Mouse (Mus musculus): ENCODE data around the gene Ppfia1. TPM values are rescaled to one million over a fixed set of nuclear protein-coding genes. Genes with fewer than 3 reads are reported as not detected.

The Ppfia1 gene
- polyA plus RNA-seq, 1 experiment from 2014 or later, result 55.2 TPM

DNA sequence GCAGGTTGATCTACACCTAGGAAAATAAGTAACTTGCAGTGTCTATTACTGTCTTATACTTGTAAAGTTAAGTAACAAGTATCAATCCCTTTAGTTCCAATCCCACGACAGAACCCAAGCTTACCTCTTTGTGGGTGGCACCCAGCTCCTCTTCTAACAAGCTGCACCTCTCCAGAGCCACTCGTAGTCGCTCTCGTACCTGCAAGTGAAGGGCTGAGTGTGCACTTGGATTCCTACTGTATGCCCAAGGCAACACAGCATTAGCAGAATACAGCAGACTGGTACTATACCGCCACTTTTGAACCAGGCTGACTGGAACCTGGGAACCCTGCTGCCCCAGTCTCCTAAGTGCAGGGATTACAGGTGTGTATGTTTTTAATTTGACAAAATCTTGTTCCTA is 33.7 kb downstream of the Ppfia1 start:
- H3K4me1 ChIP-seq, result no peaks in the 10 kb centered on the region
- H3K36me3 ChIP-seq (replicated peaks), result peaks cover 56% of the 10 kb centered on the region
- no peak overlapping the region for H3K4me3 ChIP-seq (replicated peaks)
- WGBS, result 91% methylated on average over 5 of the region's 5 CpGs
- no peak overlapping the region for H3K9ac ChIP-seq
- no peak for ATAC-seq (ENCODE audit: low FRiP score)
- H3K27ac ChIP-seq, result no peak overlapping the region
- H3K4me2 ChIP-seq, result no peak overlapping the region
- H3K27me3 ChIP-seq, result no peaks in the 10 kb centered on the region
- H3K9me3 ChIP-seq, result no peaks in the 10 kb centered on the region

DNA sequence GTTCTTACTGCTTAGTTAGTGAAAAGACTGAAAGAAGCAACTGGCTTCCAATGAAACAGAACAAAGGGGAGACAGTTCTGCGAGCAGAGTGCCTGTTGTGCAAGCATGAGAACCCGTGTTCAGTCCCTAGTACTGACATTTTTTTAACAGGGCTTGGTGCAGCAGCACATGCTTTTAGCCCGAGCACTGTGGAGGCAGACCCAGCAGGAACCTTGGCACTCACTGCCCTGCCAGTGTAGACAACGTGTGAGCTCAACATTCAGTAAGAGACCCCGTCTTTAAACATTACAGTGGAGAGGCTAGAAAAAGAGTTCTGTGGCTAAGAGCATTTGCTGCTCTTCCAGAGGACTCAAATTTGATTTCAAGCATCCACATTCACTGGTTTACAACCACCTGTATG is 36.8 kb downstream of the Ppfia1 start:
- H3K4me2 ChIP-seq, result no peak overlapping the region
- no peaks in the 10 kb centered on the region for H3K4me1 ChIP-seq
- no peak overlapping the region for H3K4me3 ChIP-seq (replicated peaks)
- no peak for ATAC-seq (ENCODE audit: low FRiP score)
- H3K9ac ChIP-seq, result no peak overlapping the region
- H3K9me3 ChIP-seq, result no peaks in the 10 kb centered on the region
- WGBS, result 83% methylated on average over 5 of the region's 5 CpGs
- H3K27me3 ChIP-seq, result no peaks in the 10 kb centered on the region
- H3K36me3 ChIP-seq (replicated peaks), result peaks cover 86% of the 10 kb centered on the region
- H3K27ac ChIP-seq, result no peak overlapping the region

DNA sequence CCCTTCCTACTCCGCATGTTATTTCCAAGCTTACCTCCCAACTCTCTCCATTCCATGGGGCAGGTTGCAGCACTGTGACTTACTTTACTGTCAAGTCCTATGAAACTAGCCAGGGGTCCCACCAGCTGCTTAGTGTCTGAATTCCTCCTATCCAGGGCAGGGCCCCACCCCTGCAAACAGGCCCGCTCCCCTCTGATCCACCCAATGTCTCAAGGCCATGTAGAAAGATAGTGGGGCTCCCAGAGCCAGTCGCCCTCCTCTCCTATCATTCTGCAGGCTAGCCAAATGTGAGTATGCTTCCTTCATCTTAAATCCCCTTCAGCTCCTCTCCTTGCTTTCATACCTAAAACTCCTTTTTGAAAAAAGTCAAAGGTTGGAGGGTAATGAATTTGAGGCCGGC is 44.4 kb downstream of the Ppfia1 start:
- ATAC-seq (ENCODE audit: low FRiP score), result no peak
- H3K4me1 ChIP-seq, result no peaks in the 10 kb centered on the region
- no peak overlapping the region for H3K4me2 ChIP-seq
- no peak overlapping the region for H3K27ac ChIP-seq
- H3K4me3 ChIP-seq (replicated peaks), result no peak overlapping the region
- H3K9ac ChIP-seq, result no peak overlapping the region
- H3K27me3 ChIP-seq, result no peaks in the 10 kb centered on the region
- WGBS, result 90% methylated on average over 4 of the region's 4 CpGs
- H3K9me3 ChIP-seq, result no peaks in the 10 kb centered on the region
- peaks cover 95% of the 10 kb centered on the region for H3K36me3 ChIP-seq (replicated peaks)

GRCm38 (mm10) chr7:144506807-144507206 is 46.7 kb downstream of the Ppfia1 start:
- Histone ChIP-seq H3K4me3 (replicated peaks) (no peak overlapping the region), H3K4me2 (no peak overlapping the region), H3K4me1 (no peaks in the 10 kb centered on the region), H3K9me3 (no peaks in the 10 kb centered on the region), H3K9ac (no peak overlapping the region), H3K27me3 (no peaks in the 10 kb centered on the region), H3K27ac (no peak overlapping the region), H3K36me3 (replicated peaks) (peaks cover 96% of the 10 kb centered on the region)
- WGBS, result 92% methylated on average over 1 of the region's 1 CpGs
- no peak for ATAC-seq (ENCODE audit: low FRiP score)

- H3K27ac ChIP-seq, result no peak overlapping the region
- WGBS, result 90% methylated on average over 4 of the region's 4 CpGs
- H3K4me2 ChIP-seq, result no peak overlapping the region
- ATAC-seq (ENCODE audit: low FRiP score), result no peak
- H3K9ac ChIP-seq, result no peak overlapping the region
- peaks cover 90% of the 10 kb centered on the region for H3K36me3 ChIP-seq (replicated peaks)
- H3K4me3 ChIP-seq (replicated peaks), result no peak overlapping the region
- no peaks in the 10 kb centered on the region for H3K4me1 ChIP-seq
- no peaks in the 10 kb centered on the region for H3K27me3 ChIP-seq
- H3K9me3 ChIP-seq, result no peaks in the 10 kb centered on the region
Measured at GRCm38 (mm10) chr7:144503959-144504358, 49.6 kb downstream of the Ppfia1 start.

DNA sequence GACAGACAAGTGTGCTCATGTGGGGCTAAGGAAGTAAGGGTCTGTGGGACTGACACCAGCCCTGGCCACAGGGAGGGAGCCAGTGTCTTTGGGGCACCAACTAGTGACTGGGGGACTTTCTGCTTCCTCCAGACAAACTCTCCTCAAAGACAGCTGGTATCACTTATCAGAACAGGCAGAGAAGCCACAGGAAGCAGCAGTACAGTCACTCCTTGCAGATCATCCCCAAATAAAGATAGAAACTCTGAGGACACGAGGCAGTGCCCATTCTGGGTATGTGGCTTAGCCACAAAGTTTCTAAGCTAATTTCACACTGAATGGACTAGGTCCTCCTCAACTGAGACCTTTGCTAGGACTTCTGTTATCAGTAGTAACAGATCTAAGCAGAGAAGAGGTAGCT is 60.6 kb downstream of the Ppfia1 start:
- Histone ChIP-seq H3K9ac (no peak overlapping the region), H3K4me1 (no peaks in the 10 kb centered on the region), H3K4me3 (replicated peaks) (no peak overlapping the region), H3K27ac (no peak overlapping the region), H3K9me3 (no peaks in the 10 kb centered on the region), H3K27me3 (no peaks in the 10 kb centered on the region), H3K36me3 (replicated peaks) (peaks cover 87% of the 10 kb centered on the region), H3K4me2 (no peak overlapping the region)
- no peak for ATAC-seq (ENCODE audit: low FRiP score)
- WGBS, result 84% methylated on average over 1 of the region's 1 CpGs

DNA sequence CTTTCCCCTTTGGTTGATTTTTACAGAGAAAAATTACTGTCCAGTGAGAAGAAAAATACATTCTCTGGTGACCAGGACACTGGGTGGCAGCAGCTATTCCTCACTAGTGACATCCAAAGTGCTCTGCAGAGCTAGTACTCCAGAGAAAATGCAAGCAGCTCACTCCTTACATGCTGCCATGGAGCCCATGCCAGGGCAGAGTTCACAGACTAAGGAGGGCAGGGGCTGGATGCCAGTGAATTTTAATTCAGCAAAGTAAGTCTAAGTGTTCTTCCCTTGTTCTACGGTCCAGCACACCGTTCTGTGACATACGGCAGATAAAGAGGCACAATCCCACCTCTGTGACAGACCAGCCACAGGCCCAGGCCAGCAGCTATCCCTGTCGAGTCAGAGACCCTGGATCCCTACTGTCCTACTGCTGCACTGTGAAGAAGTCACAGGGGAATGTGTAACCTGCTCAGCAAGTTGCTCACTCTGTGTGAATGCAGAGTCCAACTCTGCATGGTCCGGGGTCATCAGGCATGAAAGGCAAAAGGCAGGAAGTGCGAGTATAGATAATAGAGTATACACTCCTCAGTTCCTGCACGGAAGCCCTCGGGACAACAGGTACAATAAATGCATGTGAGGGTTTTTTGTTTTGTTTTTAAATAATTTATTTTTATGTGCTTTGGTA is 63.2 kb downstream of the Ppfia1 start:
- no peak overlapping the region for H3K4me2 ChIP-seq
- no peaks in the 10 kb centered on the region for H3K4me1 ChIP-seq
- no peak overlapping the region for H3K27ac ChIP-seq
- no peaks in the 10 kb centered on the region for H3K9me3 ChIP-seq
- no peaks in the 10 kb centered on the region for H3K27me3 ChIP-seq
- no peak overlapping the region for H3K9ac ChIP-seq
- H3K36me3 ChIP-seq (replicated peaks), result peaks cover 85% of the 10 kb centered on the region
- no peak for ATAC-seq (ENCODE audit: low FRiP score)
- 88% methylated on average over 8 of the region's 8 CpGs for WGBS
- H3K4me3 ChIP-seq (replicated peaks), result no peak overlapping the region

- Histone ChIP-seq H3K9ac (no peak overlapping the region), H3K4me2 (no peak overlapping the region), H3K27me3 (no peaks in the 10 kb centered on the region), H3K36me3 (replicated peaks) (peaks cover 86% of the 10 kb centered on the region), H3K9me3 (no peaks in the 10 kb centered on the region), H3K27ac (no peak overlapping the region), H3K4me1 (no peaks in the 10 kb centered on the region), H3K4me3 (replicated peaks) (no peak overlapping the region)
- no peak for ATAC-seq (ENCODE audit: low FRiP score)
- WGBS, result 92% methylated on average over 6 of the region's 6 CpGs
Measured at GRCm38 (mm10) chr7:144489067-144489774, 64.3 kb downstream of the Ppfia1 start.

- no peaks in the 10 kb centered on the region for H3K27me3 ChIP-seq
- H3K36me3 ChIP-seq (replicated peaks), result peaks cover 91% of the 10 kb centered on the region
- H3K4me3 ChIP-seq (replicated peaks), result no peak overlapping the region
- H3K4me2 ChIP-seq, result no peak overlapping the region
- no peak overlapping the region for H3K9ac ChIP-seq
- H3K4me1 ChIP-seq, result no peaks in the 10 kb centered on the region
- no peak overlapping the region for H3K27ac ChIP-seq
- H3K9me3 ChIP-seq, result no peaks in the 10 kb centered on the region
- ATAC-seq (ENCODE audit: low FRiP score), result no peak
Measured at GRCm38 (mm10) chr7:144480314-144480713, 73.2 kb downstream of the Ppfia1 start.

GRCm38 (mm10) chr7:144479569-144479968 is 74.0 kb downstream of the Ppfia1 start:
- H3K4me3 ChIP-seq (replicated peaks), result no peak overlapping the region
- no peaks in the 10 kb centered on the region for H3K9me3 ChIP-seq
- 100% methylated on average over 1 of the region's 1 CpGs for WGBS
- no peak for ATAC-seq (ENCODE audit: low FRiP score)
- H3K4me2 ChIP-seq, result no peak overlapping the region
- no peak overlapping the region for H3K9ac ChIP-seq
- H3K27ac ChIP-seq, result no peak overlapping the region
- H3K4me1 ChIP-seq, result no peaks in the 10 kb centered on the region
- H3K36me3 ChIP-seq (replicated peaks), result peaks cover 84% of the 10 kb centered on the region
- no peaks in the 10 kb centered on the region for H3K27me3 ChIP-seq

DNA sequence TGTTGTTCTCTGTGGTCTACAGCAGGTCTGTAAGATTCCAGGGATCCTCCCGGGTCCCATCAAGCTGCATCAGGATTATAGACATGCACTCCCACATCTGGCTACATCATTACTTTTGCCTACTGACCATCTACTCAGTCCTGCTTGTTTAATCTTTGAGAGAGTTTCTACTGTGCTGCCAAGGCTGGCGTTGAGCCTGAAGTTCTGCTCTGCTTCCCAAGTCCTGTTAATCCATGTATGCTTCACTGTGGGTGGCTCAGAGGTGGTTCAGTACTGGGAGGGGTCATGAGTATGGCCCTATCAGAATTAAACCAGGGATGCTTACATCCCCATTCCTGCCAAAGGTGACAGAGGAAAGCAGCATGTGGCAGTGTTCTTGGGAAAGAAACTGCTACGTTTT is 77.8 kb downstream of the Ppfia1 start:
- H3K27me3 ChIP-seq, result no peaks in the 10 kb centered on the region
- peaks cover 45% of the 10 kb centered on the region for H3K36me3 ChIP-seq (replicated peaks)
- no peak for ATAC-seq (ENCODE audit: low FRiP score)
- H3K9ac ChIP-seq, result no peak overlapping the region
- no peaks in the 10 kb centered on the region for H3K4me1 ChIP-seq
- no peak overlapping the region for H3K4me3 ChIP-seq (replicated peaks)
- H3K27ac ChIP-seq, result no peak overlapping the region
- 89% methylated on average over 3 of the region's 3 CpGs for WGBS
- no peak overlapping the region for H3K4me2 ChIP-seq
- H3K9me3 ChIP-seq, result no peaks in the 10 kb centered on the region

DNA sequence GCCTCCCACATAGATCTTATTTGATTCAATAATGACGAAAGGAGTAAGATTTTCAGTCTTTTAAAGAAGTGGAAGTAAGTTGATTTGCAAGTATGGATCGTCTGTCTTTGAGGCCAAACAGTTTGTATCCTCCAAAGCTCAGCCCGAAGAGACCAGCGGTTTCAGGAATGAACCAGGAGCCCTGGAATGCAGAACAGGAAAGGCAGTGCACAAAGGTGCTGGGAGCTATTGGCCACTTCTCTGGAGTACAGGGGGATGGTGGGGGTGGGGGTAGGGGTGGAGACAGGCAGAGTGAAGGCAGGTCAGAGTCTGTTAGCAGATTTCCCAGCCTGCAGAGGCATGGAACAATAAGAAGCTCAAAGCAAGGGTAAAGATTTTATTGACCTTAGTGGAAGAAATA is 80.0 kb downstream of the Ppfia1 start:
- H3K27ac ChIP-seq, result no peak overlapping the region
- no peak overlapping the region for H3K9ac ChIP-seq
- no peak overlapping the region for H3K4me2 ChIP-seq
- H3K36me3 ChIP-seq (replicated peaks), result peaks cover 24% of the 10 kb centered on the region
- no peak overlapping the region for H3K4me3 ChIP-seq (replicated peaks)
- peaks cover 14% of the 10 kb centered on the region for H3K4me1 ChIP-seq
- no peak for ATAC-seq (ENCODE audit: low FRiP score)
- WGBS, result 74% methylated on average over 4 of the region's 4 CpGs
- H3K9me3 ChIP-seq, result no peaks in the 10 kb centered on the region
- H3K27me3 ChIP-seq, result no peaks in the 10 kb centered on the region

DNA sequence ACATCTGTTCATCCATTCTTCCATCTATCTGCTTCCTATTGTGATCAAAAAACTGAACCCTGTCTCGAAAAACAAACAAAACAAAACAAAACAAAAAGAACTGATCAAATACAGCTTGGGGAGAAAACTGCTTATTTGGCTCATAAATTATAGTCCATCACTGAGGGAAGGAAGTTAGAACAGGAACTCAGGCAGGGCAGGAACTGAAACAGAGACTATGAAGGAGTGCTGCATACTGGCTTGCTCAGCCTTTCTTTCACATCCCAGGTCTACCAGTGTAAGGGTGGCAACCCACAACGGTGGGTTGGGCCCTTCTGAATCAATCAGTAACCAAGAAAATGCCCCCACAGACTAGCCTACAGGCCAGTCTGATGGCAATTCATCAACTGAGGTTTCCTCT is 82.4 kb downstream of the Ppfia1 start:
- peak overlapping the region; percentile 65 for H3K27ac ChIP-seq
- H3K27me3 ChIP-seq, result no peaks in the 10 kb centered on the region
- peaks cover 14% of the 10 kb centered on the region for H3K4me1 ChIP-seq
- peak overlapping the region; percentile 92 for H3K4me3 ChIP-seq (replicated peaks)
- 74% methylated on average over 2 of the region's 2 CpGs for WGBS
- peak overlapping the region; percentile 98 for H3K9ac ChIP-seq
- no peak for ATAC-seq (ENCODE audit: low FRiP score)
- H3K36me3 ChIP-seq (replicated peaks), result peaks cover 7% of the 10 kb centered on the region; the same call in 1 of the 2 replicates
- peak overlapping the region; percentile 93 for H3K4me2 ChIP-seq
- no peaks in the 10 kb centered on the region for H3K9me3 ChIP-seq

All from forebrain, embryonic 12.5 days (tissue).